ENCODE assay signal across 8 mouse cellular contexts in genomic region chr10:84758483-84759431, GRCm38 (mm10). TPM values are rescaled to one million over a fixed set of nuclear protein-coding genes. Genes with fewer than 3 reads are reported as not detected.
DNase-seq lines count a peak whose midpoint lies in the region; ATAC-seq lines count a peak whose summit lies in the region.

No protein-coding gene starts in this region.

- intact Hi-C loops in heart, postnatal 36 days (cut with DNase I): no loop called here
- intact Hi-C loops in heart, postnatal 10 days (cut with DNase I): loop anchor here (5.0 kb wide), 1 partner anchor 74 kb away; no protein-coding TSS in a partner anchor

- no peak overlapping the region for H3K9ac ChIP-seq in heart, embryonic 12.5 days
- no peak overlapping the region for H3K9ac ChIP-seq in limb, embryonic 15.5 days

- no peak overlapping the region for H3K27ac ChIP-seq in heart, embryonic 12.5 days (ENCODE audit: poor library complexity, severe bottlenecking)
- H3K27ac ChIP-seq in limb, embryonic 15.5 days: no peak overlapping the region

- no peaks in the 10 kb centered on the region for H3K36me3 ChIP-seq in heart, embryonic 12.5 days
- no peaks in the 10 kb centered on the region for H3K36me3 ChIP-seq in limb, embryonic 15.5 days

- ATAC-seq in heart, embryonic 12.5 days (ENCODE audit: insufficient number of reproducible peaks, low FRiP score): no peak
- ATAC-seq in limb, embryonic 15.5 days (ENCODE audit: insufficient number of reproducible peaks, low FRiP score, low TSS enrichment, low read depth): no peak

- peak overlapping the region; percentile 79 for H3K4me2 ChIP-seq in heart, embryonic 12.5 days
- H3K4me2 ChIP-seq in limb, embryonic 15.5 days: peak overlapping the region; percentile 8; the same call in 1 of the 2 replicates

- peaks cover 47% of the 10 kb centered on the region for H3K4me1 ChIP-seq in heart, embryonic 12.5 days (replicated peaks)
- peaks cover 49% of the 10 kb centered on the region for H3K4me1 ChIP-seq in limb, embryonic 15.5 days

- DNase-seq in heart, postnatal 36 days: no peak
- DNase-seq in ES-CJ7 (ENCODE audit: low read depth, low spot score): peak; percentile 77
- DNase-seq in heart, postnatal 10 days: peak; percentile 21 to 25
- no peak for DNase-seq in adrenal gland, adult 18-20 months (ENCODE audit: low spot score in 2 of 2)
- no peak for DNase-seq in ovary, postnatal 14 days (ENCODE audit: low spot score)
- DNase-seq in adrenal gland, adult (ENCODE audit: inconsistent age in 2 of 2, low spot score in 1 of 2): no peak

- no peaks in the 10 kb centered on the region for H3K9me3 ChIP-seq in heart, embryonic 12.5 days (replicated peaks)
- no peaks in the 10 kb centered on the region for H3K9me3 ChIP-seq in limb, embryonic 15.5 days

- H3K4me3 ChIP-seq in heart, embryonic 12.5 days: peak overlapping the region; percentile 20
- H3K4me3 ChIP-seq in limb, embryonic 15.5 days: peak overlapping the region; percentile 8; the same call in 1 of the 2 replicates

- WGBS in heart, embryonic 12.5 days: 2% methylated on average over 51 of the region's 51 CpGs
- WGBS in limb, embryonic 15.5 days: 4% methylated on average over 51 of the region's 51 CpGs

- H3K27me3 ChIP-seq in heart, embryonic 12.5 days (replicated peaks): peaks cover 97% of the 10 kb centered on the region
- peaks cover 96% of the 10 kb centered on the region for H3K27me3 ChIP-seq in limb, embryonic 15.5 days

RNA-seq across cellular contexts. Expression of gene Rfx4, which starts 2.9 kb away (rescaled TPM):
- 0.19 and 0.42 TPM in 2 replicates for polyA plus RNA-seq in heart, embryonic 12.5 days (2016; fragmentation: Nextera tagmentation; extraction: Ambion mirVana)
- total RNA-seq in heart, postnatal 36 days (2021): under 1 TPM in 1 of 2 experiments, not detected in 1; 0.08 TPM
- under 1 TPM; 0.10 TPM for total RNA-seq in heart, postnatal 10 days (2021)
- 0.07 and 0.24 TPM in 2 replicates for polyA plus RNA-seq in limb, embryonic 15.5 days (2015; fragmentation: Nextera tagmentation; extraction: Ambion mirVana)
- total RNA-seq in adrenal gland, adult 18-20 months (2021): under 1 TPM in 1 of 2 experiments, not detected in 1; 0.16 TPM

Comparison
In these comparisons a context has a peak if more than half of its experiments do, and no peak if none do; other contexts are left out.
1. DNase-seq: peak in ES-CJ7 (single experiment) and heart, postnatal 10 days (2 of 2); none in heart, postnatal 36 days (0 of 2), adrenal gland, adult 18-20 months (0 of 2), ovary, postnatal 14 days (single experiment) and adrenal gland, adult (0 of 2).